Mouse (Mus musculus) heart, adult 9 months (tissue): ENCODE results near the gene P3h4.

Source experiments
- DNase-seq, 2 experiments: peaks; one replicate each; pipeline ENCODE4 v3.0.0; 2022; ENCODE audit warnings: low spot score in 2 of 2

The P3h4 gene

GRCm38 (mm10) chr11:100408835-100409462 is 5.7 kb downstream of the P3h4 start:
- no peak for DNase-seq

GRCm38 (mm10) chr11:100408076-100408834 is 6.4 kb downstream of the P3h4 start:
- peak; percentile 77 to 79 for DNase-seq

GRCm38 (mm10) chr11:100406995-100407705 is 7.5 kb downstream of the P3h4 start:
- no peak for DNase-seq

- DNase-seq, result no peak
Observed at GRCm38 (mm10) chr11:100406273-100406672, 8.4 kb downstream of the P3h4 start.

- no peak for DNase-seq
Observed at GRCm38 (mm10) chr11:100404456-100405074, 10.1 kb downstream of the P3h4 start.

GRCm38 (mm10) chr11:100403445-100404134 is 11.0 kb downstream of the P3h4 start:
- DNase-seq, result no peak

GRCm38 (mm10) chr11:100402682-100403081 is 12.0 kb downstream of the P3h4 start:
- no peak for DNase-seq

GRCm38 (mm10) chr11:100402240-100402639 is 12.4 kb downstream of the P3h4 start:
- peak; percentile 76 to 82 for DNase-seq

GRCm38 (mm10) chr11:100400842-100401241 is 13.8 kb downstream of the P3h4 start:
- no peak for DNase-seq

- peak in 1 of 2 experiments; percentile 68 for DNase-seq
Observed at GRCm38 (mm10) chr11:100399727-100400538, 14.7 kb downstream of the P3h4 start.

- DNase-seq, result peak in 1 of 2 experiments; percentile 36
Observed at GRCm38 (mm10) chr11:100399320-100399719, 15.3 kb downstream of the P3h4 start.

- DNase-seq, result no peak
Observed at GRCm38 (mm10) chr11:100398517-100398916, 16.1 kb downstream of the P3h4 start.

GRCm38 (mm10) chr11:100397600-100398389 is 16.8 kb downstream of the P3h4 start, which contains the start of gene Jup:
TSS of gene Jup (minus strand) at chr11:100397763.
- DNase-seq, result peak; percentile 99 to 100

GRCm38 (mm10) chr11:100396886-100397599 is 17.6 kb downstream of the P3h4 start:
- peak in 1 of 2 experiments; percentile 55 for DNase-seq

- peak; percentile 62 to 71 for DNase-seq
Observed at GRCm38 (mm10) chr11:100395861-100396631, 18.6 kb downstream of the P3h4 start.

GRCm38 (mm10) chr11:100395200-100395599 is 19.4 kb downstream of the P3h4 start:
- DNase-seq, result peak; percentile 90 to 94

GRCm38 (mm10) chr11:100394353-100395074 is 20.1 kb downstream of the P3h4 start:
- DNase-seq, result no peak

- peak in 1 of 2 experiments; percentile 66 for DNase-seq
Observed at GRCm38 (mm10) chr11:100393733-100394132, 20.9 kb downstream of the P3h4 start.
